Mouse (Mus musculus): Measurements from ENCODE around the gene Aimp2.

Aimp2 gene

DNA sequence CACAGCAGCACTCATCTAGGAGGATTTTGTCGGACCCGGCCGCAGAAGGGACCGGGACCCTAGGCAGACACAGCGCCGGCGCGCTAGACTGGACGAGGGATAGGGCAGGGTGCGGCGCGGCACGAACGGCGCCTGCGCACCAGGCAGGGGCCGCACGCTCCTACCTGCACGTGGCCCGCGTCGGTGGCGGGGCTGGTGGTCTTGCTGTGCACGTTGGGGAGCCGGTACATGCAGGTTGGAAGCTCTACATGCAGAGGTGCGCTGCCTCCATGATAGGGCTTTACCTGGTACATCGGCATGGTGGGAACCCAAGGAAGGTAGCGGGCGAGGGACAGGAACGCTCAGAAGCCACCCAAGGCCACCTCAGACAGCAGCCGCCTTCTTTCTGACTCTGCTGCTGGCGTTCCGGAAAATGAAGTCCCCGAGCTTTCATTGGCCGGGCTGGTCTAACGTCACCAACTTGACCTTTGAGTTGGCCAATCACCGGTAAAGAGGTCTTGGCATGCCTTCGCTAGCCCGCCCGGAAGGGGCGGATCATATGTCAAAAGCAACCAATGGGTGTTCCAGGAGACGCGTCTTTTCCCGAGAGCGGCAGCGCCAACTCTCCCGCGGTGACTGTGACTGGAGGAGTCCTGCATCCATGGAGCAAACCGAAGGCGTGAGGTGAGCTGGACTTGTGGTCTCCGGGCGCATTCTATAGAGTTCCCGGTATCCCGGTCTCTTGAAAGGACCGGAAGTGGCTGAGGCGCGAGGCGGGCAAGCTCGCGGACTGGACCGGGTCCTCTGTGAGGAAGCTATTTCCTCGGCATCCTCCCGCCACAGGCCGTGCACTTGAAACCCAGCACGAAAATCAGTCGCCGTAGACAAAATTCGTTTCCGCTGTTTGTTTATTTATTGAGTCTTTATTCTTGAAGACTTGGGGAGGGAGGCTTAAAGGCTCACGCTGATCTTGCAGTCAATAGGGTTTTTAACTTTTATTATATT is at the start of gene Aimp2, which contains the start of gene Pms2:
TSS of gene Aimp2 (minus strand) at position 431 of the 984 bp plus-strand sequence.
TSS of gene Pms2 (plus strand) at position 548 of the 984 bp plus-strand sequence.
- peak; percentile 99 for DNase-seq (ENCODE audit: low read depth)

DNA sequence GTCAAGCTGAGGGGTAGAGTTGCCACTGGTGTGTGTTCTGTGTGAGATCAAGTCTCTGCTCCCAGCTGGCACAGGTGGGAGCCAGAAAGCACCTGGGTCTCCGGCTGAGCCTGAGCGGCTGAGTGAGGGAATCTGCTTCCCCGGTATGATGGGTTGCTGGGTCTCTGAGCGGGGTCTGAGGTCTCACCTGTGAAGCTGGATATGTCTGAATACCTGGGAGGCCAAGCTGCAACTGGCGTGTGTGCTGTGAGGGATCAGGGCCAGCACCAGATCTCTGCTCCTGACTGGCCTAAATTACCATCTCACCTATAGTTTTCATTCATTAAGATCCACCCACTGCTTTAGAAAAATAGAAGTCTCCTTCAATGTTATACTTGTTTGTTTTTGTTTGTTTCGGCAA is 47.5 kb upstream of the Aimp2 start:
- no peak for DNase-seq (ENCODE audit: low read depth)

DNA sequence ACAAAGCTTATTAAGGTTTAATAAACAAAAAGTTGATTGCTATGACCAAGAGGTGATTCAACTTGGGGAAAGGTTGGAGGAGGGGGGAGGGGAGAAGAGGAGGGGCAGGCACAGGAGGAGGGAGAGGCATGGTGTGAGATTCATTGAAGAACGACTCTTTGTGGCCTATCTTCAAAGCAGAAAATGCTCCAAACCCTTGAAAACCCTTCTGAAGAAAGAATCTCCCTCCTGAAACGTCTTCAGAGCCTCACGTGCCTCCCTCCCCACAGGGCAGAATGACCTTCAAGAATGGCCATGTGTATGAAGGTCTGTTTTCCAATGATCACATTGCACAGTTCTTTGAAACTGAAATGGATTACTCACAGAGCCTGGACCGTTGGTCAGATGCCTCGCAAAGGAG is 40.4 kb upstream of the Aimp2 start:
- DNase-seq (ENCODE audit: low read depth): no peak

DNA sequence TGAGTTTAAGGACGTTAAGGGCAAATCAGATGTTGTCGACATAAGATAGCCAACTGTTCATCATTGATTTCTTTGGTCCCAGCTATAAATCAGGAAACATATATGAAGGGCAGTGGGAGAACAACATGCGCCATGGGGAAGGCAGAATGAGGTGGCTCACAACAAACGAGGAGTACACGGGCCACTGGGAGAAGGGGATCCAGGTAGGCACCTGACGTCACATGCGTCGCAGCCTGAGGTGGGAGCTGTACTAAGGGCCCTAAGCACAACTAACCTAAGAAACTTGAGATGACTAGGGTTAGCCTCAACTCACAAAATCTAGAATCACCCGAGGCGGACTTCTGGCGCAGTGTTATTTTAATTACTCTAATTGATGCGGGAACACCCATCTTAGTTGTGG is 38.7 kb upstream of the Aimp2 start:
- no peak for DNase-seq (ENCODE audit: low read depth)

DNA sequence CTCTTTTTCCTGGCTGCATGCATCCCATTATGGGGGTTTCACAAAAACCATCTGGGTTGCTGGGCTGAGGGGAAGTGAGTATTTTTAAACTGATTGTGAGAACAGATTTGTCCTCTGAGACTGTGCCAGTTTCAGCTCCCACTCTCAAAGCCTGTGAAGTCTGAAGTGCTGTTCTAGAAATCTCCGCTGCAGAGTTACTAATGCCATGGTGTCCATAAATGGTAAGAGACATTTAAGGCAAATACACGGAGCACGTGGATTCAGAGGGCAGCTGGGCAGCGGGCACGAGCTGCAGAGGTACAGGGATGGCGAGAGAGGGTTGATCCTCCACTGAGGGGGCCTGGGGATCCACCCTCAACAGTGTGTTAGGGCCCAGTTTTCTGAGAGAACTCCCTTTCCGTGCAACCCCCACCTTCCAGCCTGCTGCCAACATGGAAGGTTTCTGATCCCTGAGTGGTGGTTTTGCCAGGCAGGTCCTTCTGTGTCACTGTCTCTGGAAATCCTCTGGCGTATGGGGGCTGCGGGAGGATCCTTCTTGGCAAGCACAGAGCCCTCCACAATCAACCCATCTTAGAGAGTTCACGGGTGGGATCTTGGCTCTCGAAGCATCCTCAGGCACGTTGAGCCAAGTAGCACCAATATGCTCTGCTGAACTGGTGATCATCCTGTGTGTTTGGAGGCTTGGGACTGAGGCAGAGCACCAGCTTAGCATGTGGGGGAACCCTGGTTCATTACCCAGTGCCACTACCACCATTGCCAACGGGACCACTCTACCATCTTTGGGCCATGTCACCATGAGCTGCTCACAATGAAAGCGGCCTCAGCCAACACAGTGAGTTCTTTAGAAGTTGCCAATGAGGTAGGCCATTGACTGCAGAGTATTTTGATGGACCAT is 33.8 kb upstream of the Aimp2 start:
- DNase-seq (ENCODE audit: low read depth): no peak

DNA sequence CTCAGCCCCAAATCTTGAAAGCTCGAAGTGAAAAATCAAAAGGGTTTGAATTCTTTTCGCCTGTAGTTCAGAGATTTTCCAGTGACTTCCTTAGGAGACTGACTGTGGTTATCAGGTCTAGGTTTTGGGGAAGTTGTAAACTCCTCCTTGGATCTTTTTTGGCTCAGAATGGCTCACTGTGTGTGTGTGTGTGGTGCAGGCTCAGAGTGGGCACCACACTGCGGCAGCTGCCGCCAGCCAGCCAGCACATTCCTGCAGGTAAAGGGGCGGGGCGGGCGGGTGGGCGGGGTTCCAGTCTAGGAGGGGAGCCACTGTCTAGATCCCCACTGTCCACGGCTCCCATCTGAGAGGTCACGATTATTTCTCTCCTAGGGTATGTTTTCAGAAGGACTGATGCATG is 31.9 kb upstream of the Aimp2 start:
- no peak for DNase-seq (ENCODE audit: low read depth)

DNA sequence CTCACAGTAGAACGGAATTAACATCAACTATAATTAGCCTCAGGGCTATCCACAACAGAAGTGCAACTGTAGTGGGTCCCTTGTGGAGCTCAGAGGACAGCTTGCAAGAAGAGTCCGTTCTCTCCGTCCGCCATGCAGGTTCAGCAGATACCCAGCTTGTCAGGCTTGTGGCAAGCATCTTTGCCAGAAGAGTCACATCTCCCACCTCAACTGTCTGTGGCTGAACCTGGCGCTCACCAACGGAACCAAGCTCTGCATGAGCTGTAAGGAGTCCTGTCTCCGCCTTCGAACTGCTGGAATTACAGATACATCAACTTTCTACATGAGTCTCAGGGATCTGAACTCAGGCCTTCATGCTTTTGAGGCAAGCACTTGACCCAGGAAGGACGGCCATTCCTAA is 26.5 kb upstream of the Aimp2 start:
- DNase-seq (ENCODE audit: low read depth): no peak

DNA sequence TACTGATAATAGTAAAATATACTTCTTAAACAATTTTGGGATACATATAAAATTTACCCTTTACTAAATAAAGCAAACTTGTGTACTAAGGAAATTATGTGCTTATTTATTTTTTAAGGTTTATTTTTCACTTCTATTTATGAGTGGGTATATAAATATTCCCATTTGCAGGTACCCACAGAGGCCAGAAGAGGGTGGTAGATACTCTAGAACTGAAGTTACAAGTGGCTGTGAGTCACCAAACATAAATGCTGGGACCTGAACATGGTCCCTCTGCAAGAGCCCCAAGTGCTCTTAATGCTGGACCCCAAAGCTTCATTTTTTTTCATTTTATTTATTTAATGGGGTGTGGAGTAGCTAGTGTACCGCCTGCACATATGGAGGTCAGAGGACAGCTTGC is 24.2 kb upstream of the Aimp2 start:
- no peak for DNase-seq (ENCODE audit: low read depth)

DNA sequence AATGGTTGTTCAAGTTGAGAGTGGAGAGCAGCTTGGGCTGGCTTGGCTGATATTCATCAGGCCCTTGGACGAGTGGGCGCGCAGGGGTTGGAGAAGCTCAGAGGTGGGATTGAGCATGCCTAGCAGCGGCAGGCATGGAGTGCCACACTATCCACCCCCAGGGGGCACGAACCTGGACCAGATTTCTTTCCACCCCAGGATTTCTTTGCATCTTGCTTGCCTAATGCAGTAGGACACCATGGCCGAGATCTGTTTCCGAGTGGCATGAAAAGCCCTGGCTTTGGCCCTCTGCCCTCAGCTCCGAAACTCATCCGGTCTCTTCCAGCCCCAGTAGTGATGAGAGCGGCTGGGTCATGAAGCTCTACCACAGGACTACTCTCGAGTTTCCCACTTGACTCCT is 23.8 kb upstream of the Aimp2 start:
- no peak for DNase-seq (ENCODE audit: low read depth)

DNA sequence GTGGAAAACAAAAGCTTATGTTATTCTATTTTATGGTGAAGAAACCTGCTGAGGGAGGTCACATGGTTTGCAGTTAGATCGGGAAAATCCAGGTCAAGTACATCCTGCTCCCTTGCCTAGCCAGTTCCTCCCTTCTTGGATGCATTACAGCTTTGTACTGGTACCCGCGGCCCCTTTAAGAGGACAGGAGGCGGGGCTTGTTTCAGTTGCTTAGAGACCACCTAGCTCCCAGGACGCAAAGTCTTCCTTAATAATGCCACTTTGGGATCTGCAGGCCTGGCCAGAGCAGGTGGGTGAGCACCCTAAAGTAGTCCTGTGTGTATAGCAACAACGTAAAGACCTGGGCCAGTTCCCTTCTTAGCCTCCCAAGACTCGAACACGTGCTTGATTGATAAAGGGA is 23.2 kb upstream of the Aimp2 start, which contains the start of gene Rsph10b:
TSS of gene Rsph10b (plus strand) at position 205 of the 400 bp plus-strand sequence.
- no peak for DNase-seq (ENCODE audit: low read depth)

DNA sequence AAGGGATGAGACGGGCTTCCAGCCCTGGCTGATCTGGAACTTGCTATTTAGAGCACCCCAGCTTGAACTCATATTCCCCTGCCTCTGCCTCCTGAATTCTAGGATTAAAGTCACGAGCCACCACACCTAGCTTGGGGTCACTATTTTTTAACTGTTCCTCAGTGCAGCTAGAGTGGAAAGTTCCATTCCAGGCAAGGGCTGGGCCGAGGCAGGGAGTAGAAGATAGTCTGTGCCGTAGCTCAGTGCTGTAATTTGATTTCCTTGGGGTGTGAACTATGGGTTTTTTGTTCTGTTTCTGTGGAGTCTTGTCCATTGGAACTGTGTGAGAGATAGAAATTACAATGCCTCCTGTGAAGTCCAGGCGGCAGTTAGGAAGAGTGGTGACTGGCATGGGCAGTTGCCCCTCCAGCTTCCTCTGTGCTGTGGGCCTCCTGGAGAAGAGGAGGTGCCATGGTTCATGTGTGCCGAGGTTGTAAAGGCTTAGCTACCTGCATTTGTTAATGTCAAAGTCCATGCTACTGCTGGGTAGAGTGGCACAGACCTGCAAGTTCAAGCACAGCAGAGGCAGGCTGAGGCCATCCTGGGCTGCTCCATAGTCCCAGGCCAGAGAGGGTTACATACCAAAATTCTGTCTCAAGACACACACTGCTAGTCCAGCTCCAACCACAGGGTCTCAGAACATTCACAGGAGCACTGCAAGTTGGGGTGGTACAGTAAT is 22.4 kb upstream of the Aimp2 start:
- DNase-seq (ENCODE audit: low read depth): no peak

DNA sequence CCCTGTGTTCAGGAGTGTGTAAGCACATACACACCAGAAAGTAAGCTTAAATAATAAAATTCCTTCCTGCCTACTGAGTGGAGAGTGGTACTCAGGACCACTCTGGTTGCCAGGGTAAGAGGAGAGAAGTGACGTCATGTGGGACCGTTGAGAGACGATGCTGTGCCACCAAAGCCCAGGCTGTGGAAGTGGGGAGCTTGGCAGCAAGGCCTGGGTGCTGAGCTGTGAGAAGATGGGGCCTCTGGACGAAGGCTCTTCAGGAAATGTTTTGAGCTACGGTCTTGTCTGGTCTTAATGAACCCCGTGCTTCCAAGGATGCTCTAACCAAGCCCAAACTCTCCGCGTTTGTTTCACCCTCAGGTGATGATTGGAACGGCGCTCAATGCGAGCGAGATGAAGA is 21.0 kb upstream of the Aimp2 start:
- no peak for DNase-seq (ENCODE audit: low read depth)

DNA sequence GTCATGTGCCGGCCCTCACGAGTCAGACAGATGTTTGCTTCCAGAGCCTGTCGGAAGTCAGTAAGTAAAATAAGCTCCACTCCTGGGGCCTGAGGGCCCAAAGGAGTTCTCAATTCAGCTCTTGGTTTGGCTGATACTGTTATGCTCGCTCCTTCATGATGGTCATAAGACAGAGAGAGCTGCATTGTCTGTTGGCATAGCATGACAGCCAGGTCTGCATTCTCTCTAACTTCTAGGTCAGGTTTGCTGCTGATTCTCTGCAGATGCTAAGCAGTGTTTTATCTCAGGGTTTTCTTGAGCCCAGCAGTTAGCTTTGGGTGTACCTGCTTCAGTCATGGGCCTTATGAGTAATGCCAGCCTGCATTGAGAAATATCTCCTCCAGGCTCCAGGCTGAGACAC is 19.6 kb upstream of the Aimp2 start:
- no peak for DNase-seq (ENCODE audit: low read depth)

DNA sequence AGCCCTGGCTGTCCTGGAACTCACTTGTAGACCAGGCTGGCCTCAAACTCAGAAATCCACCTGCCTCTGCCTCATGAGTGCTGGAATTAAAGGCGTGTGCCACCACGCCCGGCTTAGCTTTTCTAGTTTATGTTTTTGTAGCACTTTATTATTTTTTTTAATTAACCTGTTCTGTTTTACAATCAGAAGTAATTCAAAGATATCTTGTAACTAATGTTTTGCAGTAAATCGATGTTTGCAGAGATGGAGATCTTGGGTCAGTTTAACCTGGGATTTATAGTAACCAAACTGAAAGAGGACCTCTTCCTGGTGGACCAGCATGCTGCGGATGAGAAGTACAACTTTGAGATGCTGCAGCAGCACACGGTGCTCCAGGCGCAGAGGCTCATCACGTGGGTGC is 18.2 kb upstream of the Aimp2 start, which contains the start of gene Gm42421:
TSS of gene Gm42421 (plus strand) at position 301 of the 400 bp plus-strand sequence.
- no peak for DNase-seq (ENCODE audit: low read depth)

DNA sequence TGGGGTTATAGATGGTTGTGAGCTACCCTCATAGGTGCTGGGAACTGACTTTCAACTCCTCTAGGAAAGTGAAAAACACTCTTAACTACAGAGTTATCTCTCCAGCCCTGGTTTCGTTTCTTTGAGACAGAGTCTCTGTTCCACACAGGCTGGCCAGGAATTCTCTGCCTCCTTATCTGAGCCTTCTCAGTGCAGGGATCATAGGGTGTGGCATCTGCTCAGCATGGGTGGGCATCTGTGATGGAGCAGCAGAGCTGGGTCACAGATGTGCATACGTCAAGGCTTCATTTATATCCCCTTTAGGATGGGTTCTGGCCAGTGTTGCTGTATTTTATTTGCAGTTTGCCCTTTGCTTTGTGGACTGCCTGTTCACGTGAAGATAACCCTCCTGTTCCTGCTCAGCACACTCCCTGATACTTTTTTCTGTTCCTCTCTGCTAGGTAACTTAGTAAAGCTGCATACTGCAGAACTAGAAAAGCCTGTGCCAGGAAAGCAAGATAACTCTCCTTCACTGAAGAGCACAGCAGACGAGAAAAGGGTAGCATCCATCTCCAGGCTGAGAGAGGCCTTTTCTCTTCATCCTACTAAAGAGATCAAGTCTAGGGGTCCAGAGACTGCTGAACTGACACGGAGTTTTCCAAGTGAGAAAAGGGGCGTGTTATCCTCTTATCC is 15.3 kb upstream of the Aimp2 start:
- peak; percentile 46 for DNase-seq (ENCODE audit: low read depth)

DNA sequence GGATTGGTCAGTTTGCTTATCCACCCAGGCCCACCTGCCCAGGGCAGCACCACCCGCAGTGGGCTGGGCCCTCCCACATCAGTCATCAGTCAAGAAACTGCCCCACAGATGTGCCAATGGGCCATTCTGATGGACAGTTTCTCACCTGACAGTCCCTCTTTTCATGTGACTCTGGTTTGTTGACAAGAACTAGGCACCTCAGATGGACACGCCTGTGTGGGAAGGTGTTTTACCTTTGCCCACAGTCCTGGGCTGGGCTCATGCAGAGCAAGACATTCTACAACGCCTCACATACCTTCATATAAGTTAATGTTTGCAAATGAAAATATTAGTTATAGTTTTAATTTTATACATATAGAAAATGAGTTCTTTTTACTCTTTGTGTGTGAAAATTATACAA is 8.5 kb upstream of the Aimp2 start:
- DNase-seq (ENCODE audit: low read depth): no peak

DNA sequence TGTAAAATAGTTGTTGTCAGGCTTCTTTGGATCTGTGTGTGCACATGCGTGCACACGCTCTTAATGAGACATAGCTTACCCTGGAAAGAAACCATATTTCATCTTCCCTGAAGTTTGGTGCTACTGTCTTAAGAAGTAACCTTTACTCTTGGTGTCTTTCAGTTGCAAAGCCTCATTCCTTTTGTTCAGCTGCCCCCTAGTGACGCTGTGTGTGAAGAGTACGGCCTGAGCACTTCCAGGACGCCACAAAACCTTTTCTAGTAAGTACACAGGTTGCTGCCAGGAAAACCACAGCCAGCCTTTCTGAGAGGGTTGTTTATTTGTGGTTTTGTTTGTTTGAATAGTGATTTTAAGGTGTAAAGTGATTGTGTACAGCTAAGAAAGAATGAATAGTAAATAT is 7.8 kb upstream of the Aimp2 start:
- DNase-seq (ENCODE audit: low read depth): peak; percentile 65

DNA sequence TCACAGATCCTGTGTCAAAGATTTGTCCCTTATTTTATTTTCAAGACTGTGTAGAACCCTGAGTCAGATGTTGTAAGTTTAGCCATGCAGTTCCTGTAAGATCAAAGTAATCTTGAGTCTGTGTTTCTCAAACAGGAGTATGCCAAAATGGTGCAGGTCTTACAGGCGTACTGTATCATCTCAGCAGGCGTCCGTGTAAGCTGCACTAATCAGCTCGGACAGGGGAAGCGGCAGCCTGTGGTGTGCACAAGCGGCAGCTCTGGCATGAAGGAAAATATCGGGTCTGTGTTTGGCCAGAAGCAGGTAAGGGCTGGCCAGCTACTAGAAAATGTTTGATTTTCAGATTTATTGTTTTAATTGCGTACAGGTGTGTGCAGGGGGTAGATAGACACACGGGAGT is 6.6 kb upstream of the Aimp2 start:
- DNase-seq (ENCODE audit: low read depth): no peak

DNA sequence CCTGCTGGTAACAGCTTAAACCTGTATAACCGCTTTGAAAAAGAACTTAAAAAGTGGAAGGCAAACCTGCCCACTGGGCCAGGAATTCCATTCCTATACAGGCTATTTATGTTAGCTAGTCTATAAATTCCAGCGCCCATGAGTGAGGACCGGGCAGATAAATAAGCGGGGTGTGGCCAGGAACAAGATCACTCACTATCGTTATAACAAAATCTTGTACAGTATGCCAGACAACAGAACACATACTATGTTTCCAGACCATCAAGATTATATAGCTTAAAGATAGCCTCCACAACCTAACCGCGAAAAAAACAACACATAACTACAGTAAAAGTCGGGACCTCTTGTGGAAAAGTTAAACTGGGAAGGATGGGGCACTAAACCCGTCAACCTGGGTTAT is 721 bp downstream of the Aimp2 start:
- peak; percentile 43 for DNase-seq (ENCODE audit: low read depth)

DNA sequence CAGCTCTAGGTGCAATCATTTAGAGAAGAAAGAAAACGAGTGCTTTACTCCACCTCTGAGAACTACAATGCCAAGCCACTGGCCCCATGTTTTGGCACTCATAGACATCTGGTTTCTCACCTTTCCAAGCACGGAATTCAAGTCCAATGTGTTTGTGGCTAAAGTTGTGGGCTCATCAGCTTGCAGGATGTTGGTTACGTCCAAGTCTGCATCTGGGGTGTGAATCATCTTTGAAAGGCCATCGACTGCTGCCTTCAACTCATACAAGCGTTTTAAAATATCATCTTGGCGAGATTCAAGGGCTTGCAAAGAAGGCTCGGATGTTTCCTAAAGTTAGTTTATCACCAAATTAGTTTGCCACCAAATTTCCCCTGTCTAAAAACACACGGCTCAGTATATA is 3.2 kb downstream of the Aimp2 start:
- DNase-seq (ENCODE audit: low read depth): no peak

DNA sequence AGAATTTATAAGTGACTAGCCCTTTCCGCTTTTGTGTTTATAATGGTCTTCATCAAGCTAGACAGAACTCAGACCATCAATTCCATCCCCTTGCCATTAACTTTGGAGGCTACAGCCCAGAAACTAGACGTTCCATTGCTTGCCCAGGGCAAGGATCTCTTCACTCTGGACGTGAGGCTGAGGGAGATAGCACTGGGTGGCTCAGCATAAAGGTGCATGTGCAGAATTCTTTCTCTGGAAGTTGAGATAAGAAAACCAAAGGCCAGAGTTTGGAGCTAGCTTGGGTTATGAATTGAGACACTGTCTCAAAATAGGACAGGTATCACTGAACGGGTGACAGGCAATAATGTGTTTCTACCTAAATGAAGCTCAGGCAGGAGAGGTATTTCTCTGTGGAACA is 5.8 kb downstream of the Aimp2 start:
- DNase-seq (ENCODE audit: low read depth): no peak
